Mouse (Mus musculus): Measurements from ENCODE around the gene Aldh1a3.
A peak's percentile ranks its signal among the peaks of the same experiment; 100 is the strongest.

The Aldh1a3 gene

GRCm38 (mm10) chr7:66427437-66428161 is at the start of gene Aldh1a3:
TSS of gene Aldh1a3 (minus strand) at chr7:66427517.
- DNase-seq: no peak

DNA sequence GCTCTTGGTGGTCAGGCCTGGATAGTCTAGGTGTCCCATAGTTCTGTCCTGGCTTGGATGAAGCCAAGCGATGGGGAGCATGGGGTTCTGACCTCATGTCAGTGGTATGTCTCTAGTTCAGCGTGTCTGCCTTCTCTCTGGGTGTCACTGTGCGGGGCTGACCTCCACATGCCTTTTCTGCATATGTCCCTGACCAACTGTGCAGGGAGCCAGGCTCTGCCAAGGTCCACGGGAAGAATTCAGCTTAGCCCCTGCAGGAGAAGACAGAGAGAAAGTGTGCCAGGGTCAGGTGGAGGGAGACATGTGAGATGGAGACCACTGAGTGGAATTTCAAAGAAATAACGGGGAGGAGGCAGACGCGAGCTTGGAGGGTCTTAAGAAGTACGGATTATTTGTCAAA is 49.0 kb upstream of the Aldh1a3 start:
- DNase-seq: no peak

DNA sequence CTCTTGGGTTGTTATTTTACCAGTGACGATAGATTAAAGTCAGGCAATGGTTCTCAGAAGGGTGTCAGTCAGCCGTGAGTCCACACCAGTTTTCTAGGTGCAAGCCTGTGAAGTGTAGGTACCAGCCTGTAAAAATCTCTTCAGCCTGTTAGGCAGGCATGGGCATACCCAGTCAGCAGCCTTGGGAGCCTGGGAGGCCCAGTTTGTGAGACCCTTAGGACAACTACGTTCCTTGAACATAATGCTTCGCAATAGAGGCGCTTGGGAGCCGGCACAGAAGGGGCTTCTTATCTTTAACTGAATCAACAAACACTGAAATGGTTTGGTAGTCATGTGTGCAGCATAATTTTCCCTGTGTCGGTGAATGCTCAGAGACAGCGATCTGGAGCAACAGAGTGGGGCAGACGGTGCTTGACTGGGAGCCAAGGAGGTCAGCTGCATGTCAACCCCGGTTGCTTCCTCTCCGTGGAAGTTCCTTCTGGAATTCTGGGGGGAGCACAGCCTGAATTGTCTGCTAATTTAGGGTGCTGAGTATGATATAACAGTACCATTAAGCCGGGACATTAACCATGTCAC is 44.4 kb upstream of the Aldh1a3 start:
- DNase-seq: no peak

- DNase-seq: no peak
Observed at GRCm38 (mm10) chr7:66466641-66467040, 39.3 kb upstream of the Aldh1a3 start.

- no peak for DNase-seq
Observed at GRCm38 (mm10) chr7:66465241-66465640, 37.9 kb upstream of the Aldh1a3 start.

DNA sequence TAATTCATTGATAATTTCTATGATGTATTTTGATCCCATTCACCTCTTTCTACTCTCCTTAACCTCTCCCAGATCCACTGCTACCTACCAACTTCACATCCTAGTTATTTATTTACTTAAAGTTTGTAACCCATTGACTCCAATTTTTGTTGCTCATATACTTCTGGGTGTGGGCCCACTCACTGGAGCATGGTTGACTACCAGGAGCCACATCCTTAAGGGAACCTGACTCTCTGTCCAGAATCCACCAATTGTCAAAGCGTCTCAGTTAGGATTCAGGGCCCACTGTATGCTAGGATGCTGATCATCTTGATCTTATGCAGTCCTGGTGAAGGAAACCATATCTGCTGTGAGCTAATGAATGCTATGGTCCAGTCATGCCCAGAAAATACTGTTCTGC is 35.8 kb upstream of the Aldh1a3 start:
- no peak for DNase-seq

- DNase-seq: no peak
Observed at GRCm38 (mm10) chr7:66451622-66452295, 24.4 kb upstream of the Aldh1a3 start.

DNA sequence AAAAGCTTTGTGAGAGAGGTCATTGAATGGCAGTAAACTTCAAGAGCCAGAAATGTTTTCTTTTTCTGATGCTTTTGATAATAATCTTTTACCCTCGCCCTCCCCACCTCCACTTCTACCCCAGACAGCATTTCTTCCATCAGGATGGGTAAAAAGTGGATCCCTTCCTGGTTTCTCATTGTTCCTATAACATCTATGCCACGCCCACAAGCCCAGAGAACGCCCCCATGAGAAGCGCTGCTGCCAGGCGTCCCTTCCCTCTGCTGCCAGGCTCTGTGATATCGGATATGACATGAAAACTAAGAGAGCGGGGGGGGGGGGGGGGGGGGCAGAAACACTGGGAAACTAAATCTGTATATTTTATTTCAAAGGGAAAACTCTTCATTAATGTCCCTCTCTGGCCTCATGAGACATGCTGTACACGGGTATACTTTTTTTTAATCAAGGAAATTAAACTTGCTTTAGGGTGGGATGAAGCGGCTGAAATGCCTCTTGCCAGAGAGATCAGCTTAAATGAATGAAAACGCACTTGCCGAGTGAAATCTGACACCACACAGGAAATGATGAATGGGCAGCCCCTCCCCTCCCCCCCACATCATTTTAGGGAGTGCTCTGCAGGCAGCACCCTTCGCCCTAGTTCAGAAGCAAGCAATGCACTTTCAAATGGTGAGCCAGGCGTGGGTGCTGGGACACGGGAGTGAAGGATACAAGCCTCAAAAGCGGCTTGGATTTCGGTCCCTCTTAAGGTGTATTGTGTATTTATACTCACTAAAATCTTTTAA is 22.8 kb upstream of the Aldh1a3 start:
- no peak for DNase-seq

DNA sequence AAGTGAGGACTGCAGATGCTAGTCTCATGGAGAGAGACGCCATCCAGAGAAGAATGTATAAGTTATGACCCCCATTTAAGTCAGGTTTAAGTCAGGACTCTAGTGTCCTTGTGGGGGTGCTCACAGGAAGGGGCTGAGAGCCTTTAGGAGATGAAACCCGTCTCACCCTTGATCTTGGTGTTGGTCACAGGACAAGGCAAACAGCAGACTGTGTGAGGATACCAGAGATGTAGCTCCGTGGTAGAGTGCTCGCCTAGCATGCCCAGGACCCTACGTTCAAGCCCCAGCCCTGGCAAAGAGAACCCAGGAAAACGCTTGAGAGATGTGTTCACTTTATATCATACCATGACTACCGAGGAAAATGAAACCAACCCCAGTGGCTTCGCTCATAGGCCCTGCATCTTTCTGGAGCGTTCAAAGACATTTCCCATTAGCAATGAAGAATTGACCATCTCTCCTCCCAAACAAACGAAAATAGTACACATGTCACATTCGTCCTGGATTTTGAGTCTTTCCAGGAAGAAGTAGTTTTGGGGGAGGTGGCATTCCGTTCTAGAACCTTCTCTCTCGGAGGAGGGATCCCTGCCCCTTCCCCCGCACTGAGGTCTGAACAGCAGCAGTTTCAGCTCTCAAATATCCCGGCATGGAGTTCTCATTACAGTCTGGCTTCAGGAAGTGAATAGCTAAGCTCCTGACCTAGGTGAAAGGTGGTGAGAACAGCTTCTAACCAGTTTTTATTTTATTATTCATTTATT is 21.6 kb upstream of the Aldh1a3 start:
- no peak for DNase-seq

- DNase-seq: no peak
Observed at GRCm38 (mm10) chr7:66448304-66448703, 21.0 kb upstream of the Aldh1a3 start.

GRCm38 (mm10) chr7:66446860-66447259 is 19.5 kb upstream of the Aldh1a3 start:
- no peak for DNase-seq

GRCm38 (mm10) chr7:66445117-66445905 is 18.0 kb upstream of the Aldh1a3 start:
- DNase-seq: no peak

GRCm38 (mm10) chr7:66444706-66445105 is 17.4 kb upstream of the Aldh1a3 start:
- no peak for DNase-seq

- no peak for DNase-seq
Observed at GRCm38 (mm10) chr7:66442501-66443369, 15.4 kb upstream of the Aldh1a3 start.

- DNase-seq: no peak
Observed at GRCm38 (mm10) chr7:66438787-66439669, 11.7 kb upstream of the Aldh1a3 start.

DNA sequence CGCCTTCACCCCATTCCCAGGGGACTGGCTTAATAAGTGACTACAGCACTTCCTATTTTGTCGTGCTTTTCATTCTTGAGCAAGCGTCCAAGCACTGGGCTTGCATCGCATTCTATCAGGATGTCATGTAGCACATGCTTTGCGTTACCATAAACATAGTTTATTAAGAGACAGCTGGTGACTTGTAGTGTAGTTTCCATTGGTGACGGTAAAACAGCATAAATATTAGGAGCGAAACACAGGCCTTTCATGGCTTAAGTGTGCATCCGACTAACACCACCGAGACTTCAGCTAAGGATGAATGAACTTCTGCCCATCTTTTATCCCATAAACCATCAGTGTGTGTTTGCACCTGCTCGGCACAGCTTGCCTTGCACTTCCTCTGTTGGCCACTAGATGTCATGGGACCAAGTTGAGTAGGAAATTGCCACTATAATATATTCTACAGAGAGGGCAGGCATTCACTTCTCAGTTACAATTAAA is 7.2 kb upstream of the Aldh1a3 start:
- DNase-seq: peak; percentile 53

- DNase-seq: no peak
Observed at GRCm38 (mm10) chr7:66427053-66427436, 272 bp downstream of the Aldh1a3 start.

DNA sequence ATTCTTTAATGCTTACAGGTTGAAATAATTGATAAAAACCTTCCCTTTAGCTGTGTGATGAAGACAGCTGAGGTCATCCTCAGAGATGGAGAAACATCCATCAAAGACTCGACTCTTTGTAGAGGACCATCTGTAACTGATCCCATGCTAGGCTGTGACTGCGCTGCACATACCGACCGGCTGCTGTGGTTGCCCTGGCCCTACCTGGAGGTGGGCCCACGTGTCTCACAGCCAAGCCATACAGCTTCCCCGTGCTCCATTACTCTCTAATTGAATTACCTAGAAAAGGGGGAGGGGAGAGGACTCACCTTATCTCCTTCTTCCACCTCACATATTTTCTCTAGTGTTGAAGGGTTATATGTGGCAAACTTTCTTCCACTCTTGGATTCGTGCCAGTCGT is 5.4 kb downstream of the Aldh1a3 start:
- DNase-seq: no peak

DNA sequence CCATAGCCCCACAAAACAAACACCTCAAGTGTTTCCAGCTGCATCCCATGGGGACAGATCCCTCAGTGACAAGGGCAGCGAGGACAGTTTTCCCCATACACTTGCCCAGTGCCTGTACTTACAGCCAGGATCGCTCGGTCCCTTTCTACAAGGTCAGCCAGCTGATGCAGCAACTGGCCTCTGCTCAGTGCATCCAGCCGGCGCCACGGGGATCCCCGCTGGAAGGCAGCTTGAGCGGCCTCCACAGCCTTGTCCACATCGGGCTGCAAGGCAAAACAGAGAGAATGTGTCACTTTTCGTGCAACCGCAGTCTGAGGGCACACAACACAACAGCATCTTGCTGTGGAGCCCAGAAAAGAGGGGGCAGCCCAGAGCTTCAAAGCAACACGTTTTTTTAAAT is 8.3 kb downstream of the Aldh1a3 start:
- no peak for DNase-seq

DNA sequence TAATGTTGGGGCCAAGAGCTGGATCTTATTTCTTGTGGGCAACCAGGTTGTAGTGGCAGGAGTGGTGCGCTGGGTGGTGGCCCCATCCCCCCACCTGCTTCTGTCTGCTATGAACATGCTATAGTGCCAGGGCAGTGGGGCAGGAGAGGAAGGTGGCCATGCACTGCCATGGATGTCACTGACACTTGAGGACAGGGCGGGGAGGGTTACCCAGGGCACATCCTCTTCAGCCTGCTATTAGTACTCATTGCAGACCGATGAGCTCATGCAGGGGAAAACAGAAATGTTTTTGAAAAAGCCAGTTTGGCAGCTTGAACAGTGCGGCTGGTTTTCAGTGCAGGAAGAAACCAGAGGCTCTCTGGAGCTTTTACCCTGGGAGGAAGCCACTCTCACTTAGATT is 10.5 kb downstream of the Aldh1a3 start:
- DNase-seq: no peak

Measured in cerebellum, adult 8-10 months (tissue).